Mouse (Mus musculus) brain, embryonic 14.5 days (tissue): ENCODE results near the gene Atxn1. TPM values are rescaled to one million over a fixed set of nuclear protein-coding genes. Genes with fewer than 3 reads are reported as not detected.

Source experiments
- DNase-seq: peaks from one replicate; pipeline ENCODE4 v3.0.0-alpha.2; 2011; ENCODE audit warnings: low read depth
- CTCF ChIP-seq: fragments of 200-500 bp; IDR thresholded peaks from 2 replicates; pipeline ENCODE4 v1.5.1; 2012; ENCODE audit warnings: inconsistent platforms, mild to moderate bottlenecking, moderate library complexity, borderline replicate concordance; ENCODE audit not compliant: insufficient read depth, insufficient read length; ENCODE audit errors: extremely low read depth
- POLR2A ChIP-seq: fragments of 200-500 bp; IDR thresholded peaks from 2 replicates; pipeline ENCODE4 v1.6.1; 2012; ENCODE audit warnings: mild to moderate bottlenecking, inconsistent platforms, borderline replicate concordance; ENCODE audit not compliant: poor library complexity, insufficient read depth, insufficient read length, severe bottlenecking; ENCODE audit errors: extremely low read depth
- polyA plus RNA-seq: library from polyadenylated mRNA; depleted of rRNA; stranded (reverse); fragments of >200 nt; gene quantifications from 2 replicates; pipeline ENCODE4 v1.2.3, GENCODE M21; 2012

Atxn1 gene
- polyA plus RNA-seq, 1 experiment = 11.0 TPM

- DNase-seq = peak; percentile 15
Observed at GRCm38 (mm10) chr13:45906438-45907166, 58.2 kb downstream of the Atxn1 start.

GRCm38 (mm10) chr13:45904955-45905354, 59.9 kb downstream of the Atxn1 start:
- TF ChIP-seq CTCF = no peak
- TF ChIP-seq POLR2A = no peak
- peak; percentile 40 for DNase-seq

More at GRCm38 (mm10) chr13:45906438-45907166, 58.2 kb downstream of the Atxn1 start:
- TF ChIP-seq POLR2A = no peak
- TF ChIP-seq CTCF = no peak

GRCm38 (mm10) chr13:45904456-45904855, 60.4 kb downstream of the Atxn1 start:
- no peak for DNase-seq
- TF ChIP-seq CTCF (no peak), POLR2A (no peak)

GRCm38 (mm10) chr13:45903519-45904274, 61.1 kb downstream of the Atxn1 start:
- TF ChIP-seq CTCF (no peak), POLR2A (no peak)
- no peak for DNase-seq

GRCm38 (mm10) chr13:45902457-45902856, 62.4 kb downstream of the Atxn1 start:
- TF ChIP-seq CTCF = no peak
- no peak for TF ChIP-seq POLR2A

GRCm38 (mm10) chr13:45900776-45901175, 64.0 kb downstream of the Atxn1 start:
- TF ChIP-seq CTCF (no peak), POLR2A (no peak)

More at GRCm38 (mm10) chr13:45902457-45902856, 62.4 kb downstream of the Atxn1 start:
- no peak for DNase-seq

GRCm38 (mm10) chr13:45897571-45897970, 67.2 kb downstream of the Atxn1 start:
- TF ChIP-seq POLR2A (no peak), CTCF (no peak)
- DNase-seq = no peak

More at GRCm38 (mm10) chr13:45900776-45901175, 64.0 kb downstream of the Atxn1 start:
- DNase-seq = no peak

GRCm38 (mm10) chr13:45894760-45895159, 70.0 kb downstream of the Atxn1 start:
- peak; percentile 50 for DNase-seq
- no peak for TF ChIP-seq POLR2A
- TF ChIP-seq CTCF = no peak

- DNase-seq = no peak
- TF ChIP-seq POLR2A (no peak), CTCF (no peak)
Observed at GRCm38 (mm10) chr13:45894234-45894633, 70.6 kb downstream of the Atxn1 start.

GRCm38 (mm10) chr13:45891073-45891472, 73.7 kb downstream of the Atxn1 start:
- DNase-seq = no peak
- TF ChIP-seq POLR2A (no peak), CTCF (no peak)

- TF ChIP-seq POLR2A = no peak
- no peak for TF ChIP-seq CTCF
- no peak for DNase-seq
Observed at GRCm38 (mm10) chr13:45888953-45889749, 75.7 kb downstream of the Atxn1 start.
